Mouse (Mus musculus) embryonic fibroblast, embryonic 13.5 days (primary cell): ENCODE measurements around the gene Syt13. TPM values are rescaled to one million over a fixed set of nuclear protein-coding genes. Genes with fewer than 3 reads are reported as not detected.
A peak's percentile ranks its signal among the peaks of the same experiment; 100 is the strongest.

Experiments
- H3K27ac ChIP-seq: 2 replicates; pipeline ENCODE4 v1.5.1; 2012; ENCODE audit warnings: low read length, control low read depth, inconsistent platforms; ENCODE audit not compliant: insufficient read depth
- H3K4me1 ChIP-seq: 2 replicates; pipeline ENCODE4 v1.6.1; 2011; ENCODE audit warnings: low read length; ENCODE audit not compliant: control insufficient read depth, insufficient read depth
- H3K4me3 ChIP-seq: 2 replicates; pipeline ENCODE4 v1.5.1; 2011; ENCODE audit warnings: mild to moderate bottlenecking, control low read depth, low read length; ENCODE audit not compliant: insufficient read depth
- CTCF ChIP-seq: IDR thresholded peaks from 2 replicates; pipeline ENCODE4 v1.5.1; 2011; ENCODE audit warnings: mild to moderate bottlenecking, control low read depth, low read length, moderate library complexity, borderline replicate concordance; ENCODE audit not compliant: insufficient read depth
- POLR2A ChIP-seq: IDR thresholded peaks from 2 replicates; pipeline ENCODE4 v1.6.1; 2011; ENCODE audit warnings: low read depth, mild to moderate bottlenecking, control low read depth, low read length, moderate library complexity
- polyA plus RNA-seq: library from polyadenylated mRNA; stranded (reverse); fragments of >200 nt; gene quantifications from 2 replicates; pipeline ENCODE4 v1.2.4, GENCODE M21; 2011; ENCODE audit warnings: low read depth; ENCODE audit not compliant: missing spikeins, insufficient read length

The Syt13 gene
- polyA plus RNA-seq, 1 experiment = 13.4 TPM

DNA sequence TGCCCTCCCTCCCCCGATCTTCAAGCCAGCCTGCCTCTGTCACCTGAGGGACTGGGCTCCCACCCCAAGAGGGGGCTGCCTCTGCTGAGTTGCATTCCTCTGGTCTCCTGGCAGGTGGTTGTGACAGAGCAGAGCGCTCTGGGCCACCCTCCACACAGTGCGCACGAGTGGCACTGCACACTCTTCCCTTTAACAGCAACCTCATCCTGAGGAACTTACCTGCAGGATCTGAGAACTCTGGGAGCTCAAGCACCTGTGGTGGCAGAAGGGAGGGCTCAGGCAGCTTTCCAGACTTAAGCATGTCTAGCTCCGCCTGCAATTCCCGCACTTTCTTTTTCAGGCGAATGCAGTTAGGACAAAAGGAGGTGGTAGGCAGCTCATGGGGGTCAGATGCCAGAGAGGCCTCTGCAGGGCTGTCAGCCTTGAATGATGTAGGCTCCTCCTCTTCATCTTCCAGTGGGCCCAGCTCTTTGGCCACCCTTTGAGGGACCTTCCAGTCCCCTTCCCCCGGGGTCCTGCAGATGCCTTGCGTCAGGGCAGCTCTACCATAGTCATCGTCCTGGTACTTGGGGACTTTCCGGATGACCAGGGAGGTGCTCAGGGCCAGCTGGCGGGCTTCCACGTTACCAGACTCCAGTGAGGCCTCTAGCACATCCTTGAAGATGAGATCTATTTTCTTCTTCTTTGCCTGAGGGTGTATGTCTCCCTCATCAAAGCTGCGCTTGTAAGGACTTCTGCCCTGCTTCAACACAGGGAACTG lies 60.3 kb downstream of the Syt13 start:
- TF ChIP-seq CTCF (no peak), POLR2A (no peak)
- no peak overlapping the region for H3K4me3 ChIP-seq
- H3K27ac ChIP-seq = no peak overlapping the region
- no peaks in the 10 kb centered on the region; the same call in 1 of the 2 replicates for H3K4me1 ChIP-seq

DNA sequence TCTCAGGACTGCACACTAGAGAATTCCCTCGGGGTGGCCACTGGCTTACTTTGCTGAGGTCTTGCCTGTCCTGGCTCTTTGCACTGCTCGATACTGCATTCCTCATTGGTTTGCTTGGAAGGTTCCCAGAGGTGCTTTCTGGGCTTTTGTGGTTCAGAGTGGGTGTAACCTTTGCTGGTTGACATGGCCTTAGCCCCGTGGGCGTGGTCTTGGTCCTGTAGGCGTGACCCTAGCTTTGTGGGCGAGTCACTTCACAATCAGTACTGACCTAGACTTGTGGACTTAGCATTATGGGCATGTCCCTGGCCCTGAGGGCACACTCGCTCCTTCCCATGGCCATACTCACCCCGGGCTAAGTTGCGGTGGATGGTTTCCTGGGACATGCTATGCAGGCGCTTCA lies 65.3 kb downstream of the Syt13 start:
- Histone ChIP-seq H3K4me3 (no peak overlapping the region), H3K4me1 (no peaks in the 10 kb centered on the region; the same call in 1 of the 2 replicates), H3K27ac (no peak overlapping the region)
- TF ChIP-seq CTCF (no peak), POLR2A (no peak)

DNA sequence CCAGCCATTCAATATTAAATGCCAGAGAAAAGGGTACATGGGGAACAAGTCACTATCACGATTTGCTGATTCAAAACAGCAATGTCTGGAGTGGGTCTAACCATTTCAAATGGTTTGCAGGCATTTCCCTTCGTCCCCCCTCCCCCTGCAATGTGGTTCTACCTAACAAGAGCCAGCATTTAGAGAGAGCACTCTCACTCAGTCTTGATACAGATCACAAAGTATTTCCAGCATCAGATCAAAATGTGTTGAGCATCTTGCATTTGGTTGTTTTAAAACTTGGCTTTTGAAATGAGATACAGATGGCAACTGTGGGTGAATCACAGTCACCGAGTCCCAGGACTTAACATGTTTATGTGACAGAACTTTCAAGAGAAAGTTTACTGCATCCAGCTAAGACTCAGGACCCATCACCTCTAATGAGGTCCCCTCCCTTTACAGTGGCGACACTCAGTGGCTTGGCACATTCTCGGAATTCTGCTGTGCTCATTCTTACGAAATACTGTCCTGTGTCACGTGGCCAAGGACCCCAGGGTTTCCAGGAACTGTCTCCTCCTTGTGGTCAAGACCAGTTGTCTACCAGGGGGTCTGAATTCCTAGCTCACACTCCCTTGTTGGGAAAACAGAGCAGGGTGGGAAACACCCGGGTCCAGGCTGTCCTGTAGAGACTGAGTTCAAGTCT lies 67.8 kb downstream of the Syt13 start:
- Histone ChIP-seq H3K27ac (peak overlapping the region; percentile 42), H3K4me3 (no peak overlapping the region), H3K4me1 (no peaks in the 10 kb centered on the region)
- TF ChIP-seq POLR2A = no peak
- no peak for TF ChIP-seq CTCF

DNA sequence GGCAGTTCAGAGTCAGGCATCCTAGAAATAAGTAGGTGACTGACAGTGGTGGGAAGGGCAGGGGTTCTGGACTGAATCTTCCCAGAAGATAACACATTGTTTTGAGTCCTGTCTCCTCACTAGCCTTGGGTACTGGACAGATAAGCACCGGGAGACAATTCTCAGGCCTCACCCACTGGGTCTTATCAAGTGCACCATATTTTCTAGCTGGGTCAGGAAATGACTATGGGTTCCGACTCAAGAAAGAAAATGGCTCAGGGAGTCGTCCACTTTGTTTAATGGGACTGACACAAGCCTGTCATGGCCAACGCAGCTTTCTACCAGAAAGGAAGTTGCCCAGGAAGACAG lies 68.3 kb downstream of the Syt13 start:
- H3K4me1 ChIP-seq = no peaks in the 10 kb centered on the region
- H3K27ac ChIP-seq = peak overlapping the region; percentile 42; the same call in 1 of the 2 replicates
- H3K4me3 ChIP-seq = no peak overlapping the region
- TF ChIP-seq POLR2A (no peak), CTCF (no peak)

DNA sequence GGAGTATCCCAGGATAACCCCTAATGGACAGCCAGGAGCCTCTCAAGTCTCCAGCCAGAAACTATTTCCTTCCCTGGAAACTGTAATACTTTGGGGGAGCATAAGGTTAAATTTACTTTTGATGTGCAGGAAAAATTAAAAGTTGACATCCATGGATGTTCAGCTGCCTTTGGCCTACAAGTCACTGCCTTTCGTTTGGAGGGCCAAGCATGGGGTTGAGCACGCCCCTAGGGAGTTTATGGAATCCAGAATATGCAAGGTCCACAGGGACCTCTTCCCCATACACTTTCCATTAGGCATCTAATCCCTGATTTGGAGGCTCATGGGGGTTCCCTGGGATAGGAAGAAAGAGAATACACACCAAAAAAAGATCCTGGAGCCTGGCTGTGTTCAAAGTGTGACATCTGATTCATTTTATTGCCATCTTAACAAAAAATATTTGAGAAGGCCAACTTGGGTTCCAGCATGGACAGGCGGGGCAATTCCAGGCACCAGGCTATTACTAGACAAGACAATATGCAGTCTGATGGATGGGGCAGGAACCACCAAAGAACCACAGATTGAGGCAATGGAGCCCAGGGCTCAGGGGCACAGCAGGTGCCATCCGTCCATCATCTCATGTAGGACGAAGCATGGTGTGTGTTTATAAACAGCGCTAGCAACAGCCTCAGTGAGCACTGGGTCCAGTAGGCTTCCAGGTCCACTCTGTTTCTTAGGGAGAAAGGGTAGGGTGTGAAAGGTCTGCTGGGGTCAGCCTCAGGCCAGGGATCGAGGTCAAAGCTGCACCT lies 69.6 kb downstream of the Syt13 start:
- H3K4me1 ChIP-seq = no peaks in the 10 kb centered on the region
- H3K27ac ChIP-seq = no peak overlapping the region
- no peak overlapping the region for H3K4me3 ChIP-seq
- TF ChIP-seq CTCF (no peak), POLR2A (no peak)

DNA sequence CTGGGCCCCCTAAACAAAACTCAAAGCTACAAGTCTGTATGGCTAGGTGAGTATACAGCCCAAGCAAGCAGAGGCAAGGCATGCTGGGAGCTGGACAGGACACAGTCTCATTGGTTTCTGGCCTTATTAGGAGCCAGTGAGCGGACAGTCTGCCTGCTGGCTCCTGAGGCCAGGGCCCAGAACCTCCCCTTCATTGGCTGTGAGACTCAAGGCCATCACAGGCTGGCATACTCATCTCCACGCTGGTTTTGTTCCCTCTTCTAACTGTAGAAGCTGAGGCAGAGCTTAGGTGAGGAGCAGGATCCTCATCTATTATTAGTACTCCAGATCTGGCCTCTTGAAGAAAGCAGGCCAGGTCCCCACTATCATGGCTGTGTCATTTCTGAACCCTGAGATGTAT lies 70.3 kb downstream of the Syt13 start:
- no peak for TF ChIP-seq CTCF
- TF ChIP-seq POLR2A = no peak
- no peak overlapping the region for H3K4me3 ChIP-seq
- no peaks in the 10 kb centered on the region for H3K4me1 ChIP-seq
- H3K27ac ChIP-seq = no peak overlapping the region

DNA sequence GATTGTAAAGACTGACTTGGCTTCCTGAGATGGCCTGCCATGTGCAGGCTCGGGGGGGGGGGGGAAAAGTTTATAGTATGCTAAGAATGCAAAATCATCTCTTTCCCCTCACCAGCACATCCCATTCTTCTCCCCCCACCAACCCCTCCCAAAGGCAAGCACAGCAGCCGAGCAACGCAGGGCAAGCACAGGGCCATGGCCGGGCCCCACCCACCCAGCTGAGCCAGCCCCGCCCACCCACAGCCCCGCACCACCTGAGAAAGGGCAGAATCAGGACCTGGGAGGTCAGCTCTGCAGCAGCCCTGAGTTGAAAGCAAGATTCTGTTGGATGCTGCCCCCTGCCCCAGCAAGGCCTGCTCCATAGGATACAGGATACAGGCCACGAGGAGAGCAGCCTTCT lies 70.7 kb downstream of the Syt13 start:
- TF ChIP-seq POLR2A (no peak), CTCF (no peak)
- H3K27ac ChIP-seq = no peak overlapping the region

DNA sequence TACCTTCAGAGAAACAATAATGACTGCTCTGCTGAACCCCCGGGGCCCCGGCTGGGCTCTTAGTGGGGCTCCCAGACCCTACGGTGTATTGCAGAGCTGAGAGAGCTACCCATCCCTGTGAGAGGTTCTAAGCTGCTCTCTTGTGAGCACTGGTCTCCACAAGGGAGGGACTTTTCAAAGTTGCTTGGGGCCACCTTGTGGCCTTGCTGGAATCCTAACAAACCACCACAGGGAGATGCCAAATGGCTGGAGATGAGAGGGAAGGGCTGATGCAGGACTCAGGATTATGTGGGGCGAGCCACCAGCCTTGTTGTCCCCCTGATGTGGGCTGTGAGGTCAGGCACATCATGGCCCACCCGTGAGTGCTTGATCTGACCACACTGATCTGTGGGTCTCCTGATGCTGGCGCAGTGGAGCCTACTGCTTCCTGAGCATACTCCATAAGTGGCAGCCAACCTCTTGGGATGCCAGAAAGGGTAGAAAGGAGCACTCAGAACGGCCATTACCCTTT lies 72.3 kb downstream of the Syt13 start:
- Histone ChIP-seq H3K27ac (no peak overlapping the region), H3K4me3 (no peak overlapping the region), H3K4me1 (no peaks in the 10 kb centered on the region)
- TF ChIP-seq POLR2A (no peak), CTCF (no peak)

More for the DNA sequence above, 70.7 kb downstream of the Syt13 start:
- Histone ChIP-seq H3K4me3 (no peak overlapping the region), H3K4me1 (no peaks in the 10 kb centered on the region)

DNA sequence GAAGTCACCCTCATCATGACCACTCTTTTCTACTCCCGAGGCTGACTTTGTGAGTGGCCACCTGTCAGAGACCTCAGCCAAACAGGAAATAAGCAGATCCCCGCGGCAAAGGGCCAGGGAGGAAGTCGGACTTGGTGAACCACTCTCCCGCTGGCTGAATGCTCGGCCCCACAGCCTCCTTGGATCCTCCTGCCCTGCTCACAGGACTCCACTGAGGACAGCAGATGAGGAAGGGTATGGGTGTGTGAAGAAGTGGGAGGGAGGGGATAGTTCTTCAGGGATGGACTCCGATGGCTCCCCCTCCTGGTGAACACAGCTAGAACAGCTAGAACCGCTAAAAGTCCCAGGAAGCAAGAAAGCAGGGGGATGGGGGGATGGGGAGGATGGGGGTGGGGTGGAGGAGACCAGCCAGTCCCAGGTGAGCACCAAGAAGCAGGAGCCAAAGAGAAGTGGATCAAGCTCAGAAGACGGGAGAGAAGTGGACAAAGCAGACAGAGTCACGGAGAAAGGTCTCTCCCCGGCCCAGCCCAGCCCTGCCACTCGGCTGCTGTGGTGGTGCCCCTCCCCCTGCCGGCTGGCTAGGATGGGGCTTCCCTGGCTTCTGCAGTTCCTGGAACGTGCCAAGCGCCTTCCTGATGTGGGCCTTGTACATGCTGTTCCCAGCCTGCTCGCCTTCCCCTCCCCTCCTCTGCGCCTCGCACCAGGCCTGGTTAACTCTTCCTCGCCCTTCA lies 73.2 kb downstream of the Syt13 start:
- Histone ChIP-seq H3K4me3 (no peak overlapping the region), H3K4me1 (no peaks in the 10 kb centered on the region), H3K27ac (no peak overlapping the region)
- TF ChIP-seq POLR2A (no peak), CTCF (peak; percentile 17; the same call in 1 of the 2 replicates)

DNA sequence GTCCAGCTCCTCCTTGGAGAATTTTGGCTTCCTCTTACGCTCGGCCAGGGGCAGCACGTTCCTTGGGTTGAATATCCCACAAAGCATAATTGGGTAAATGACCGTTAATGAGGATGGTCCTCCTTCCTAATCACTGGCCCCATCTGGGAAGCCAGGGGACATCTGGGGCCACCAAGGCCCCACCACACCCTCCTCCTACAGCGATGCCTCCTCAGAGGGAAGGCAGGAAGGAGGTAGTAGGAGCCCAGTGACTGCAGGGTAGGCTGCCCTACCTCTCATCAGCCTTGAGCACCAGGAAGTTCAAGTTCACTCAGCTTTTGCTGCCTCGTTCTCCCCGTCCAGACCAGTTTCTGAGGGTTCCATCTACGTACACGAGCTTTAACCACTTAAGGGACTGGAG lies 74.7 kb downstream of the Syt13 start:
- Histone ChIP-seq H3K4me3 (no peak overlapping the region), H3K27ac (no peak overlapping the region), H3K4me1 (no peaks in the 10 kb centered on the region)
- no peak for TF ChIP-seq POLR2A
